Mouse (Mus musculus) sigmoid colon, adult 10 weeks (tissue): ENCODE results near the gene Vmn1r135. TPM values are rescaled to one million over a fixed set of nuclear protein-coding genes. Genes with fewer than 3 reads are reported as not detected.

Source experiments
- polyA plus RNA-seq: library from polyadenylated mRNA; stranded (reverse); fragments of 350-450 nt; fragmentation: Illumina TruSeq; extraction: RNeasy Lipid Tissue Mini Kit (QIAGEN cat#74804); gene quantifications from one replicate; pipeline ENCODE4 v1.2.3, GENCODE M21; 2014; ENCODE audit warnings: low read depth, low replicate concordance

Vmn1r135 gene
- not detected for polyA plus RNA-seq

DNA sequence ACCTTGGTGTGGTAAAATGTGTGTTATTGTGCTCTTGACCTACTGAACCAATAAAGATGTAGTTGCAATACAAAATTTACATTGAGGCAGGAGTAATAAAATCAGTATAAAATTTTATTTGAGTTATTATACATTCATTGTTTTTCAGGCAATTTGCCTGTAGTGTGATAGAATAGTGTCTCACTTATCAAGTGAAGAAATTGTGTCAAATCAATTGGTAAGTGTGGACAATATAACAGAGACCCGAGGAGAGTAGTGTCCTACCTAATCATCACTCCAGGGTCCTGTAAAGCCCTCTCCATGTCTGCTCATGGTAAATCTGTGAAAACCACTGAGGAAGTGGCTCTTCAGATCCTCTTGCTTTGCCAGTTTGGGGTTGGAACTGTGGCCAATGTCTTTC, at the start of gene Vmn1r135:
Gene Vmn1r135 (plus strand): TSS at position 301 of the 400 bp plus-strand sequence.

DNA sequence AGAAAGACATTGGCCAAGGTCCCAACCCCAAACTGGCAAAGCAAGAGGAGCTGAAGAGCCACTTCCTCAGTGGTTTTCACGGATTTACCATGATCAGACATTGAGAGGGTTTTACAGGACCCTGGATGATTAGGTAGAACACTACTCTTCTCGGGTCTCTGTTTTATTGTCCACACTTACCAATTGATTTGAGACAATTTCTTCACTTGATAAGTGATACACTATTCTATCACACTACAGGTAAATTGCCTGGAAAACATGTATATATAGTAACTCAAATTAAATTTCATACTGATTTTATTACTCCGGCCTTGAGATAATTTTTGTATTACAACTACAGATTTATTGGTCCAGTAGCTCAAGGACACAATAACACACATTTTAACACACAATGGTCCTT, 35.5 kb upstream of the Vmn1r135 start, which contains the start of gene Gm4177:
Gene Gm4177 (minus strand): TSS at position 101 of the 400 bp plus-strand sequence.

DNA sequence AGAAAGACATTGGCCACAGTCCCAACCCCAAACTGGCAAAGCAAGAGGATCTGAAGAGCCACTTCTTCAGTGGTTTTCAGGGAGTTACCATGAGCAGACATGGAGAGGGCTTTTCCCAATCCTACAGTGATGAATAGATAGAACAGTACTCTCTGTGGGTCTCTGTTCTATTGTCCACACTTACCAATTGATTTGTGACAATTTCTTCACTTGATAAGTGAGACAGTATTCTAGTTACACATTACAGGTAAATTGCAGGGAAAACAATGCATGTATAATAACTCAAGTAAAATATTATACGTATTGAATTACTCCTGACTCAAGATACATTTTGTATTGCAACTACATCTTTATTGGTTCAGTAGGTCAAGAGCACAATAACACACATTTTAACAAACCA, 12.0 kb downstream of the Vmn1r135 start, which contains the start of gene Gm5725:
Gene Gm5725 (minus strand): TSS at position 101 of the 400 bp plus-strand sequence.

Other genes with a start within 250 kb of the Vmn1r135 start
- gene Vmn1r132, start 218.3 kb upstream of the Vmn1r135 start, polyA plus RNA-seq, result not detected
- not detected for gene Gm4175, start 70.9 kb upstream of the Vmn1r135 start, polyA plus RNA-seq
- gene Gm4177, start 35.6 kb upstream of the Vmn1r135 start, polyA plus RNA-seq, result not detected
- not detected for gene Gm5725, start 11.9 kb downstream of the Vmn1r135 start, polyA plus RNA-seq
- not detected for gene Gm5891, start 88.9 kb downstream of the Vmn1r135 start, polyA plus RNA-seq
- gene Vmn1r137, start 162.2 kb downstream of the Vmn1r135 start, polyA plus RNA-seq, result not detected
- gene Vmn1r138, start 196.5 kb downstream of the Vmn1r135 start, polyA plus RNA-seq, result not detected
- gene Gm6176, start 224.0 kb downstream of the Vmn1r135 start, polyA plus RNA-seq, result not detected
- not detected for gene Vmn1r139, start 236.7 kb downstream of the Vmn1r135 start, polyA plus RNA-seq